Mouse (Mus musculus) inflammation-experienced regulatory T-cells (primary cell): ENCODE results near the gene Itgb2. TPM values are rescaled to one million over a fixed set of nuclear protein-coding genes. Genes with fewer than 3 reads are reported as not detected.

Experiments
- polyA plus RNA-seq, 2 experiments: library from polyadenylated mRNA; unstranded; fragments of 100-300 nt; shearing (Covaris generic); gene quantifications; one replicate each; pipeline ENCODE4 v1.2.1; 2017

Itgb2 gene
- 100 to 1,000 TPM; 542 to 549 TPM for polyA plus RNA-seq

DNA sequence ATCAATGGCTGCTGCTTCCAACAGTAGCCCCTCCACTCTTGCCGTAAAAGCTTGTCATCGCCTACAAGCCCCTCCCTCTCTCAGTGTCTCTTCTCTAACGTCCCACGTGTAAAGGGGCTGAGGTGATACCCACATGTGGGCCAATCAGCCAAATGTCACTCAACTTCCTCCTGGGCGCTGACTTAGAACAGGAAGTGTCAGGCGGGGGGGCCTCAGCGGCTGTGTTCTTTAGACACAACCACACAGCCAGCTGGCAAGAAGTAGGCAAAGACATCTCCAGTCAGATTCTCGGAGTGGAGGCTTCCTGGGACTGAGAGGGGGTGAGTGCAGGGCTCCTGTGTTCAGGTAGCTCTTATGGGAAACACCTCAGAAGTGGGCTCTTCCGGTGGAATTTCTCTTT lies at the start of gene Itgb2:
Gene Itgb2, plus strand, starts transcription at position 113 of the 400 bp plus-strand sequence.

DNA sequence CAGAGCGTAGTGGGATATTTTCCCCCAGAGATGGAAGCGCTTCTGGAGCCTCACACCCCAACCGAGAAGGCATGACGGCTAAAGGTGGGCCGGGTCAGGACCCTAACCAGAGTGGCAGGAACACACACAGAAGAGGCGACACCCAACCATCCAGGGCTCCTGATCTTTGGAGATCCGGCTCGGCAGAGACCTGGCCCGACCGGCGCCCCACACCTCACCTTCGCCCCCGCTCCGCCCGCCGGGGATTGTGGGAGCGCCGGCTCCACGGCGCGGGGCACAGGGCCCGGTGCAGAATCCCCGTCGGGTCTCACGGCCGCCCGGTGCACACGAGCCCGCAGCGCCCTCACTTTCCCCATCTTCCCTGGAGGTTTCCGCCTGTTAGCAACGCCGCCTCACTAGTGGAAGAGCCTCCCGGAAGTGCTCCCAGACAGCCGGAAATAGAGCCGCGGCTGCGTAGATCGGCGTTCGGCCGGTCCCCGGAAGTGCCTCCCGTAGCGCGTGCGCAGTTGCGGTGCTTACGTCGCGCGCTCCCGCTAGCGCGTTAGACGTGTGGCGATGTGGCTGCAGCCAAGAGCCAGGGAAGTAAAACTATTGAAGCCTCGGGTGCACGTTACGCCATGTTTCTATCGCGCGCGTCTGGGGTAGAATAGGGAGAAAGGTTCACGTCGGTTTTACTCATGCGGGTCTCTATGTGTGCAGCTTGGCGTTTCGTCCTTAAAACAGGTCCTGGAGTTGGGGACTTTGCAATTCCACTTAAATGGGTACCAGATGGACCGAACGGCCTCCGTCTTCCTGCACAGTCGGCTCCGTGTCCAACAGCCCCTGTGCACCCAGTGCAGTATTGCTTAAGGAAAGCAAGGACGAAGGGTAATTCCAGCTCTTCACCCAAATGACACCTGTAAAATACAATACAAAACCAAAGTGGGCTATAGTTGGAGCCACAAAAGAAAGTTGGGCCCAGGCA lies 14.4 kb upstream of the Itgb2 start, which contains the start of gene Fam207a:
Gene Fam207a, minus strand, starts transcription at position 401 of the 964 bp plus-strand sequence.

DNA sequence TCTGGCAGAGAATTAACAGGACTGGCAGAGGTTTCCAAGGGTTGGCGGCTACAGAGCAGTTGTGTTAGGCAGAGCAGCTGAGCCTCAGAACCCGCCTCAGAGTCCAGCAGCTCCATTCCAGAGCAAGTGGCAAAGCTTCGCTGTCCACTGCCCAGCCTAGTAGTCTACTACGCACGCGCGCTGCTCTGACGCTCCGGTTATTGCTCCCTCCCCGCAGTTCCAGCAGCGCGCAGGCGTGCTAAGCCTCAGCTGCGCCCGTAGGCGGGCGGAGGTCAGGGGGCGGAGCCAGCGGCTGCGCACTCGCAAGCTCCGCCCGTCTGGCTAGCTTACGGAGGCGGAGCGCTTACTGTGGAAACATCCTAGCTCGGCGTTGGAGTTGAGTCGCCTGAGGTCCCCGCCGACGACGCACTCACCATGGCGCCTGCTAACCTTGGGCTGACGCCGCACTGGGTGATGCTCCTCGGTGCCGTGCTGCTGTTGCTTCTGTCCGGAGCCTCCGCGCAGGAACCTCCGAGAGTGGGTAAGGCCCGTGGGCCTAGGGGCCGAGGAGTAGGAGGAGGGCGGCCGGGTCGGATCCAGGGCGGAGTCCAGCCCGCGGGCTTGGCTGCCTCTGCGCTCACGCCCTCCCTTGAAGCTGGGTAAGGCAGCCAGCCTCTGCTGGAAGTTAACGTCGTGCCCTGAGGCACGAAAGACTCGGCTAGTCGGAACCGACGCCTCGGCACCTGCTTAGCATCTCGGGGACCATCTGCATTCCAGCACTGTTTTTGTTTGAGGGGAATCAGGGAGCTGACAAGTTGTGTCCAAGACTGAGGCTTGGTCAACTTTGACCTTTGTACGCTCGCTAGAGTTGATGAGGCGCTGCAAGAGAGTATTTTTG lies 51.6 kb downstream of the Itgb2 start, which contains the start of gene Pttg1ip:
Gene Pttg1ip, plus strand, starts transcription at position 313 of the 877 bp plus-strand sequence.

DNA sequence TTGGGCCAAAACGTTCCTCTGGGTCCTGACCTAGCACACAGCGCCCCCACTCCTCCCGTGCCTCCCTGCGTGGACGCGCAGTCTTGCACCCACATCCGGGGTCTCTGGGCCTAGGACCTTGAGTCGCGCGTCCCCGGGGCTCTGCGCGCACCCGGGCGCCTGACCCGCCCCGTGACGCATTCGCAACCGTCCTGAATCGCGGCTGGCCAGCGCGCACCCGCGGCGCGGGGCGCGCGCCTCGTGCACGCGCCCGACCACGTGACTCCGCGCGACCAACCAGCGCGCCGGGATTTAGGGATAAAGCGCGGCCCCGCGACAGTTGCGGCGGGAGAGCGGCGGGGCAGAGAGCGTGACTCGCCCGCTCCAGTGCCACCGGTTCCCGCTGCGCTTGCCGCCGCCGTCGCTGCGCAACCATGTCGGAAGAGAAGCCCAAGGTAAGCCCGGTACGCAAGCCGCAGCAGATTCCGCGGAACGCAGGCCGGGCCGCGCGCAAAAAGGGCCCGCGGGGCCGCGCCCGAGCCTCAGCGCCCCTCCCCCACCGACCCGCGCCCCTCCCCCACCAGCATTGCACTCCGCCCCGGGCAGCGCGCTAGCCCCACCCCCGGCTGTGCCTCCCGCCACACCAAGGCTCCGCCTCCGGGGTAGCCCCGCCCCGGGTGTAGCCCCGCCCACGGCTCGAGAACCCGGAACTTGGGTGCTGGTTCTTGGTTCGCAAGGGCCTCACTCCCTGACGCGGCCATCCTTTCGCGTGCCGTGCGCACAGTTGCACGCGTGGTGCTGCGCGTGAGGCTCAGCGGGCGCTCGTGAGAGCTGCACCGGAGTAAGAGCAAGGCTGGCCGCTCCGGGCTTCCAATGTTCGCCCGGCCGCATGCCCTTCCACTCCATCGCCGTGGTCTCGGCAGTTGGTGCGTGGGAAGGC lies 76.1 kb downstream of the Itgb2 start, which contains the start of the genes Sumo3 and Gm49325:
Gene Sumo3, plus strand, starts transcription at position 190 of the 919 bp plus-strand sequence.
Gene Gm49325, plus strand, starts transcription at position 290 of the 919 bp plus-strand sequence.

Other genes with a start within 250 kb of the Itgb2 start
- 1 to 10 TPM; 1.5 to 6.0 TPM for gene Adarb1, start 112.0 kb upstream of the Itgb2 start, polyA plus RNA-seq
- gene Fam207a, start 14.5 kb upstream of the Itgb2 start, polyA plus RNA-seq, result 10 to 100 TPM; 42.4 to 43.5 TPM
- 100 to 1,000 TPM in 1 of 2 experiments, 10 to 100 TPM in 1; 89.0 to 125 TPM for gene Pttg1ip, start 51.5 kb downstream of the Itgb2 start, polyA plus RNA-seq
- 100 to 1,000 TPM in 1 of 2 experiments, 10 to 100 TPM in 1; 95.5 to 116 TPM for gene Sumo3, start 75.8 kb downstream of the Itgb2 start, polyA plus RNA-seq
- 1 to 10 TPM in 1 of 2 experiments, not detected in 1; 2.4 TPM for gene Gm49325, start 75.9 kb downstream of the Itgb2 start, polyA plus RNA-seq
- 10 to 100 TPM; 44.0 to 51.5 TPM for gene Ube2g2, start 92.0 kb downstream of the Itgb2 start, polyA plus RNA-seq
- 1 to 10 TPM in 1 of 2 experiments, under 1 TPM in 1; 0.58 to 1.0 TPM for gene Tspear, start 156.3 kb downstream of the Itgb2 start, polyA plus RNA-seq
- 1 to 10 TPM in 1 of 2 experiments, not detected in 1; 1.2 TPM for gene Gm19402, start 160.5 kb downstream of the Itgb2 start, polyA plus RNA-seq
- gene Gm9508, start 167.0 kb downstream of the Itgb2 start, polyA plus RNA-seq, result under 1 TPM; 0.53 to 0.62 TPM
- not detected for gene Gm10272, start 176.4 kb downstream of the Itgb2 start, polyA plus RNA-seq
- not detected for gene Gm10024, start 181.2 kb downstream of the Itgb2 start, polyA plus RNA-seq
- gene Gm10142, start 185.6 kb downstream of the Itgb2 start, polyA plus RNA-seq, result not detected
- gene Krtap12-1, start 190.3 kb downstream of the Itgb2 start, polyA plus RNA-seq, result not detected
- gene Gm10100, start 196.2 kb downstream of the Itgb2 start, polyA plus RNA-seq, result not detected
- not detected for gene Gm18596, start 212.4 kb downstream of the Itgb2 start, polyA plus RNA-seq
- gene Gm9736, start 221.1 kb downstream of the Itgb2 start, polyA plus RNA-seq, result under 1 TPM in 1 of 2 experiments, not detected in 1; 0.81 TPM
- gene Gm3233, start 229.4 kb downstream of the Itgb2 start, polyA plus RNA-seq, result not detected
- gene Gm3238, start 241.1 kb downstream of the Itgb2 start, polyA plus RNA-seq, result not detected
- not detected for gene Gm7138, start 246.7 kb downstream of the Itgb2 start, polyA plus RNA-seq